28 mouse cellular contexts compared by ENCODE assay signal in the genomic region with DNA sequence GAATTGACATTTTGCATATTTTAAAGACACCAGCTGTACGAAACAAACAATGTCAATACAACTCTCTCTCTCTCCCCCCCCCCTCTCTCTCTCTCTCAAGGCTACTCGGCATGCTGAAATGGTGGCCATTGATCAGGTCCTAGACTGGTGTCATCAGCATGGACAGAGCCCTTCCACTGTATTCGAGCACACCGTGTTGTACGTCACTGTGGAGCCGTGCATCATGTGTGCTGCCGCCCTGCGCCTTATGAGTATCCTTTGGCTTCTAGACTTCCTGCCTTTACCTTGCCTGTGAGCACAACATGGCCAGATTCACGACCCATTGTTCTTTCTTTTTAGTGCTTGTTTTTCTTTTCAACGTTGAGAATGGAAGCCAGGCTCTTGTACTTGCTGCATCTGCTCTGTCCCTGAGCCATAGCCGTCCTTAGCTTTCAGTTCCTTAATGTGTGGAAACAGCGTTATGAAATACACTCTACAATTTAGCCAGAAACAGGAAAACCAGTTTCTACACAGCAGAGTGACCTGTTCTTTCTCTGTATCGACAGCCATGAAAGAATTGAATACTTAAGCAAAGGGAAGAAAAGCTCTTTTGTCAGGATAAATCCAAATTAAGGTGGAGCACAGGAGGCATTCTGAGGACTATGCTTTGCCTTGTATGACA. TPM values are rescaled to one million over a fixed set of nuclear protein-coding genes. Genes with fewer than 3 reads are reported as not detected.
DNase-seq lines count a peak whose midpoint lies in the region; ATAC-seq and TF ChIP-seq lines count a peak whose summit lies in the region.
"Had no signal": no experiment of that assay in that cellular context is flagged by ENCODE, and none has a peak within 500 bp of the region (broad histone marks: within the 10 kb centered on the region; RNA-seq: fewer than 3 reads in every experiment).

No protein-coding gene starts in this region.

- H3K9me3 ChIP-seq in liver, postnatal 0 days (ENCODE audit: low read length) = no peaks in the 10 kb centered on the region
- H3K9me3 ChIP-seq in liver, embryonic 11.5 days (ENCODE audit: control insufficient read depth, low read length) = no peaks in the 10 kb centered on the region
- no peaks in the 10 kb centered on the region for H3K9me3 ChIP-seq in hindbrain, embryonic 16.5 days (ENCODE audit: control insufficient read depth, low read length)
- no peaks in the 10 kb centered on the region for H3K9me3 ChIP-seq in midbrain, embryonic 14.5 days (ENCODE audit: control insufficient read depth, low read length)
- H3K9me3 ChIP-seq: embryonic facial prominence, embryonic 10.5 days; embryonic facial prominence, embryonic 13.5 days; forebrain, embryonic 12.5 days; forebrain, embryonic 15.5 days; G1E; hindbrain, embryonic 12.5 days; hindbrain, embryonic 15.5 days had no signal

- no peaks in the 10 kb centered on the region for H3K27me3 ChIP-seq in liver, postnatal 0 days (ENCODE audit: insufficient read depth, low read length)
- no peaks in the 10 kb centered on the region for H3K27me3 ChIP-seq in liver, embryonic 11.5 days (replicated peaks; ENCODE audit: control insufficient read depth, insufficient read depth, low read length)
- H3K27me3 ChIP-seq in hindbrain, embryonic 16.5 days (replicated peaks; ENCODE audit: control insufficient read depth, insufficient read depth, low read length) = no peaks in the 10 kb centered on the region
- no peaks in the 10 kb centered on the region for H3K27me3 ChIP-seq in midbrain, embryonic 14.5 days (ENCODE audit: control insufficient read depth, insufficient read depth, low read length)
- H3K27me3 ChIP-seq: CH12.LX; forebrain, embryonic 12.5 days; forebrain, embryonic 15.5 days; hindbrain, embryonic 12.5 days; hindbrain, embryonic 15.5 days; Patski had no signal

- H3K4me3 ChIP-seq in liver, postnatal 0 days (ENCODE audit: low read depth, low read length) = no peak overlapping the region
- no peak overlapping the region for H3K4me3 ChIP-seq in liver, embryonic 11.5 days (ENCODE audit: low read depth, low read length)
- no peak overlapping the region for H3K4me3 ChIP-seq in hindbrain, embryonic 16.5 days (ENCODE audit: low read length)
- H3K4me3 ChIP-seq in midbrain, embryonic 14.5 days (replicated peaks; ENCODE audit: low read depth, low read length) = no peak overlapping the region
- H3K4me3 ChIP-seq: embryonic facial prominence, embryonic 10.5 days; embryonic facial prominence, embryonic 13.5 days; erythroblast, embryonic 14.5 days; forebrain, embryonic 12.5 days; forebrain, embryonic 15.5 days; heart, adult 2 months; hindbrain, embryonic 12.5 days; hindbrain, embryonic 15.5 days had no signal

- H3K4me2 ChIP-seq in liver, postnatal 0 days (ENCODE audit: low read depth, low read length) = no peak overlapping the region
- no peak overlapping the region for H3K4me2 ChIP-seq in liver, embryonic 11.5 days
- H3K4me2 ChIP-seq in hindbrain, embryonic 16.5 days (ENCODE audit: low read length) = no peak overlapping the region
- H3K4me2 ChIP-seq in midbrain, embryonic 14.5 days (ENCODE audit: low read length) = no peak overlapping the region
- H3K4me2 ChIP-seq: embryonic facial prominence, embryonic 13.5 days; forebrain, embryonic 12.5 days; forebrain, embryonic 15.5 days; heart, embryonic 11.5 days; hindbrain, embryonic 12.5 days; hindbrain, embryonic 15.5 days had no signal

- no peak for TF ChIP-seq EP300 in liver, postnatal 0 days (IDR thresholded peaks at IDR 0.05; ENCODE audit: low read depth)

- WGBS in liver, postnatal 0 days (ENCODE audit: insufficient replicate concordance) = 78% methylated on average over 13 of the region's 13 CpGs
- 85% methylated on average over 13 of the region's 13 CpGs for WGBS in liver, embryonic 11.5 days
- 92% methylated on average over 13 of the region's 13 CpGs for WGBS in hindbrain, embryonic 16.5 days
- 89% methylated on average over 13 of the region's 13 CpGs for WGBS in midbrain, embryonic 14.5 days

- DNase-seq in liver, postnatal 0 days = no peak
- DNase-seq in liver, embryonic 11.5 days (ENCODE audit: low spot score) = no peak
- no peak for DNase-seq in midbrain, embryonic 14.5 days
- no peak for DNase-seq in c-Kit-positive CD71-positive TER-119-positive erythroid progenitor cells, embryonic 14.5 days (ENCODE audit: low spot score)
- DNase-seq: adrenal gland, adult 2 months; adrenal gland, postnatal 14 days; B cell, adult 2 months; cerebellum, adult 11 months; cerebellum, adult 2 months; cerebellum, adult 9-11 months; cerebellum, postnatal 25 days; embryo, embryonic 11 days; gastrocnemius, postnatal 25 days; heart, adult 2 months had no signal

- no peak for TF ChIP-seq CTCF in liver, postnatal 0 days (IDR thresholded peaks at IDR 0.05; ENCODE audit: low read depth)

- no peak overlapping the region for H3K9ac ChIP-seq in liver, postnatal 0 days (replicated peaks)
- no peak overlapping the region for H3K9ac ChIP-seq in liver, embryonic 11.5 days (ENCODE audit: low read depth, low read length)
- no peak overlapping the region for H3K9ac ChIP-seq in hindbrain, embryonic 16.5 days (ENCODE audit: low read depth, low read length)
- no peak overlapping the region for H3K9ac ChIP-seq in midbrain, embryonic 14.5 days (replicated peaks; ENCODE audit: low read length)
- H3K9ac ChIP-seq: embryonic facial prominence, embryonic 13.5 days; forebrain, embryonic 12.5 days; forebrain, embryonic 15.5 days; hindbrain, embryonic 12.5 days; hindbrain, embryonic 15.5 days had no signal

- peaks cover 4% of the 10 kb centered on the region; the same call in 1 of the 2 replicates for H3K4me1 ChIP-seq in liver, postnatal 0 days (ENCODE audit: insufficient read depth)
- H3K4me1 ChIP-seq in liver, embryonic 11.5 days (replicated peaks; ENCODE audit: control insufficient read depth, insufficient read depth, low read length) = no peaks in the 10 kb centered on the region
- H3K4me1 ChIP-seq in hindbrain, embryonic 16.5 days (ENCODE audit: control insufficient read depth, insufficient read depth, low read depth, low read length) = peaks cover 3% of the 10 kb centered on the region
- no peaks in the 10 kb centered on the region for H3K4me1 ChIP-seq in midbrain, embryonic 14.5 days (ENCODE audit: control insufficient read depth, insufficient read depth, low read length)
- H3K4me1 ChIP-seq: embryonic facial prominence, embryonic 10.5 days; embryonic facial prominence, embryonic 13.5 days; forebrain, embryonic 12.5 days had no signal

- H3K27ac ChIP-seq in liver, postnatal 0 days (ENCODE audit: low read depth) = no peak overlapping the region
- no peak overlapping the region for H3K27ac ChIP-seq in liver, embryonic 11.5 days (ENCODE audit: low read depth, low read length)
- H3K27ac ChIP-seq in hindbrain, embryonic 16.5 days (ENCODE audit: low read depth, low read length) = no peak overlapping the region
- no peak overlapping the region for H3K27ac ChIP-seq in midbrain, embryonic 14.5 days (replicated peaks; ENCODE audit: low read depth, low read length)
- H3K27ac ChIP-seq: embryonic facial prominence, embryonic 10.5 days; embryonic facial prominence, embryonic 13.5 days; forebrain, embryonic 12.5 days; forebrain, embryonic 15.5 days; heart, adult 2 months; hindbrain, embryonic 12.5 days; hindbrain, embryonic 15.5 days had no signal

- H3K36me3 ChIP-seq in liver, postnatal 0 days (replicated peaks; ENCODE audit: insufficient read depth, low read length) = peaks cover 21% of the 10 kb centered on the region
- peaks cover 13% of the 10 kb centered on the region for H3K36me3 ChIP-seq in liver, embryonic 11.5 days (ENCODE audit: control insufficient read depth, insufficient read depth, low read length)
- no peaks in the 10 kb centered on the region for H3K36me3 ChIP-seq in hindbrain, embryonic 16.5 days (ENCODE audit: control insufficient read depth, insufficient read depth, low read length)
- H3K36me3 ChIP-seq in midbrain, embryonic 14.5 days (ENCODE audit: control insufficient read depth, insufficient read depth, low read length) = no peaks in the 10 kb centered on the region

- peak; percentile 19; the same call in 1 of the 2 replicates for ATAC-seq in liver, postnatal 0 days
- ATAC-seq in liver, embryonic 11.5 days (replicated peaks; ENCODE audit: low FRiP score) = no peak
- ATAC-seq in granulocyte monocyte progenitor cell, adult 5-6 weeks (replicated peaks; ENCODE audit: poor library complexity, severe bottlenecking) = peak; percentile 96
- ATAC-seq in megakaryocyte progenitor cell, adult 5-6 weeks (replicated peaks; ENCODE audit: poor library complexity) = peak; percentile 87
- no peak for ATAC-seq in hindbrain, embryonic 16.5 days
- ATAC-seq in midbrain, embryonic 14.5 days (ENCODE audit: low FRiP score, low TSS enrichment) = no peak
- ATAC-seq: forebrain, embryonic 15.5 days; Patski had no signal

RNA-seq across cellular contexts. Expression of gene Pex3, which starts 7.2 kb away (rescaled TPM):
- polyA plus RNA-seq in liver, postnatal 0 days (2015; fragmentation: Nextera tagmentation; extraction: Ambion mirVana) = 13.6 and 14.5 TPM in 2 replicates
- 21.1 and 26.1 TPM in 2 replicates for polyA plus RNA-seq in liver, embryonic 11.5 days (2014; fragmentation: Nextera tagmentation; extraction: Ambion mirVana)
- total RNA-seq in granulocyte monocyte progenitor cell, adult 5-6 weeks (2014; fragmentation: Nextera tagmentation) = 22.5 and 36.2 TPM in 2 replicates
- 17.2 and 20.2 TPM in 2 replicates for total RNA-seq in granulocyte monocyte progenitor cell, adult 5-6 weeks (2017)
- 40.5 and 41.2 TPM in 2 replicates for total RNA-seq in megakaryocyte progenitor cell, adult 5-6 weeks (2015)
- total RNA-seq in megakaryocyte progenitor cell, adult 5-6 weeks (2017) = 21.6 and 23.1 TPM in 2 replicates
- polyA plus RNA-seq in hindbrain, embryonic 16.5 days (2015; fragmentation: Nextera tagmentation; extraction: Ambion mirVana) = 29.5 and 31.0 TPM in 2 replicates
- 34.7 and 36.1 TPM in 2 replicates for polyA plus RNA-seq in midbrain, embryonic 14.5 days (2014; fragmentation: Nextera tagmentation; extraction: Ambion mirVana)

RNA-seq across cellular contexts. Expression of gene Adat2, which starts 7.5 kb away (rescaled TPM):
- polyA plus RNA-seq in liver, postnatal 0 days (2015; fragmentation: Nextera tagmentation; extraction: Ambion mirVana) = 2.1 and 2.9 TPM in 2 replicates
- 5.7 and 6.0 TPM in 2 replicates for polyA plus RNA-seq in liver, embryonic 11.5 days (2014; fragmentation: Nextera tagmentation; extraction: Ambion mirVana)
- total RNA-seq in granulocyte monocyte progenitor cell, adult 5-6 weeks (2014; fragmentation: Nextera tagmentation) = 8.9 and 12.2 TPM in 2 replicates
- 5.8 and 7.9 TPM in 2 replicates for total RNA-seq in granulocyte monocyte progenitor cell, adult 5-6 weeks (2017)
- 9.7 and 12.0 TPM in 2 replicates for total RNA-seq in megakaryocyte progenitor cell, adult 5-6 weeks (2015)
- 4.2 and 4.6 TPM in 2 replicates for total RNA-seq in megakaryocyte progenitor cell, adult 5-6 weeks (2017)
- polyA plus RNA-seq in hindbrain, embryonic 16.5 days (2015; fragmentation: Nextera tagmentation; extraction: Ambion mirVana) = 1.6 and 1.8 TPM in 2 replicates
- polyA plus RNA-seq in midbrain, embryonic 14.5 days (2014; fragmentation: Nextera tagmentation; extraction: Ambion mirVana) = 1.8 and 2.7 TPM in 2 replicates

Comparison
In these comparisons a context has a peak if more than half of its experiments do, and no peak if none do; other contexts are left out.
1. ATAC-seq: peak in liver, postnatal 0 days (single experiment), granulocyte monocyte progenitor cell, adult 5-6 weeks (single experiment) and megakaryocyte progenitor cell, adult 5-6 weeks (single experiment); none in liver, embryonic 11.5 days (single experiment), hindbrain, embryonic 16.5 days (single experiment) and midbrain, embryonic 14.5 days (single experiment).